Comparison of ENCODE assay signal across 9 mouse cellular contexts in genomic region chr2:73038290-73038732, GRCm38 (mm10). TPM values are rescaled to one million over a fixed set of nuclear protein-coding genes. Genes with fewer than 3 reads are reported as not detected.
DNase-seq lines count a peak whose midpoint lies in the region; ATAC-seq and TF ChIP-seq lines count a peak whose summit lies in the region.
"Had no signal": no experiment of that assay in that cellular context is flagged by ENCODE, and none has a peak within 500 bp of the region (broad histone marks: within the 10 kb centered on the region; RNA-seq: fewer than 3 reads in every experiment).

No protein-coding gene starts in this region.

- no peaks in the 10 kb centered on the region for H3K27me3 ChIP-seq in kidney, postnatal 0 days (ENCODE audit: insufficient read depth, low read length)
- no peaks in the 10 kb centered on the region for H3K27me3 ChIP-seq in hindbrain, embryonic 15.5 days

- no peak for TF ChIP-seq CTCF in kidney, postnatal 0 days (IDR thresholded peaks at IDR 0.05; ENCODE audit: low read depth)

- H3K36me3 ChIP-seq in kidney, postnatal 0 days (ENCODE audit: insufficient read depth, low read length), result no peaks in the 10 kb centered on the region
- no peaks in the 10 kb centered on the region for H3K36me3 ChIP-seq in hindbrain, embryonic 15.5 days

- 9% methylated on average over 16 of the region's 16 CpGs for WGBS in kidney, postnatal 0 days
- WGBS in hindbrain, embryonic 15.5 days, result 11% methylated on average over 16 of the region's 16 CpGs

- peak overlapping the region; percentile 47 for H3K4me2 ChIP-seq in kidney, postnatal 0 days (ENCODE audit: low read length)
- H3K4me2 ChIP-seq in hindbrain, embryonic 15.5 days, result peak overlapping the region; percentile 56

- peak; percentile 70 for DNase-seq in kidney, postnatal 0 days (ENCODE audit: low spot score)
- DNase-seq in kidney, adult 9 months, result no peak
- peak; percentile 39 for DNase-seq in gastrocnemius, adult 18-20 months (ENCODE audit: low spot score)
- peak; percentile 32 for DNase-seq in lung, postnatal 14 days
- DNase-seq in retina, embryonic 14.5 days (ENCODE audit: low spot score), result peak; percentile 21
- DNase-seq in cerebellum, adult 9-11 months, result no peak
- no peak for DNase-seq in right cerebral cortex, adult 18-20 months

- H3K9ac ChIP-seq in kidney, postnatal 0 days (ENCODE audit: low read depth, low read length), result no peak overlapping the region
- H3K9ac ChIP-seq in hindbrain, embryonic 15.5 days, result no peak overlapping the region

- 0 out of 2 replicates have a peak, but pooled peaks cover 9% of the 10 kb centered on the region for H3K4me1 ChIP-seq in kidney, postnatal 0 days (replicated peaks; ENCODE audit: insufficient read depth, low read length)
- peaks cover 9% of the 10 kb centered on the region for H3K4me1 ChIP-seq in hindbrain, embryonic 15.5 days (replicated peaks)

- peak; percentile 87 for ATAC-seq in kidney, postnatal 0 days (replicated peaks; ENCODE audit: low FRiP score, low read depth)
- peak; percentile 65 for ATAC-seq in hindbrain, embryonic 15.5 days (ENCODE audit: low FRiP score, low read depth)

- peak overlapping the region; percentile 54; the same call in 1 of the 2 replicates for H3K27ac ChIP-seq in kidney, postnatal 0 days
- H3K27ac ChIP-seq in hindbrain, embryonic 15.5 days (replicated peaks), result no peak overlapping the region

- H3K4me3 ChIP-seq in kidney, postnatal 0 days (replicated peaks; ENCODE audit: low read depth, low read length), result no peak overlapping the region
- H3K4me3 ChIP-seq in hindbrain, embryonic 15.5 days, result peak overlapping the region; percentile 18

- H3K9me3 ChIP-seq in kidney, postnatal 0 days (replicated peaks; ENCODE audit: low read length), result no peaks in the 10 kb centered on the region
- no peaks in the 10 kb centered on the region for H3K9me3 ChIP-seq in hindbrain, embryonic 15.5 days

RNA-seq across cellular contexts. Expression of gene Gm11084, which starts 51.8 kb away (rescaled TPM):
- polyA plus RNA-seq in kidney, postnatal 0 days (2015; fragmentation: Nextera tagmentation; extraction: Ambion mirVana), result not detected in 2 replicates
- total RNA-seq in gastrocnemius, adult 18-20 months (2021), result not detected
- not detected in 2 replicates for polyA plus RNA-seq in hindbrain, embryonic 15.5 days (2015; fragmentation: Nextera tagmentation; extraction: Ambion mirVana)
- total RNA-seq: gastrocnemius, adult 8-10 months had no signal

RNA-seq across cellular contexts. Expression of gene Sp3, which starts 58.1 kb away (rescaled TPM):
- 40.5 and 41.3 TPM in 2 replicates for polyA plus RNA-seq in kidney, postnatal 0 days (2015; fragmentation: Nextera tagmentation; extraction: Ambion mirVana)
- total RNA-seq in gastrocnemius, adult 18-20 months (2021), result 10 to 100 TPM; 17.2 to 20.5 TPM
- 33.3 and 36.1 TPM in 2 replicates for polyA plus RNA-seq in hindbrain, embryonic 15.5 days (2015; fragmentation: Nextera tagmentation; extraction: Ambion mirVana)

Comparison
In these comparisons a context has a peak if more than half of its experiments do, and no peak if none do; other contexts are left out.
1. DNase-seq: peak in kidney, postnatal 0 days (single experiment), gastrocnemius, adult 18-20 months (single experiment), lung, postnatal 14 days (single experiment) and retina, embryonic 14.5 days (single experiment); none in kidney, adult 9 months (single experiment), cerebellum, adult 9-11 months (single experiment) and right cerebral cortex, adult 18-20 months (single experiment).